Mouse (Mus musculus) myocyte (in vitro differentiated cells): ENCODE results near the gene Pgm5. TPM values are rescaled to one million over a fixed set of nuclear protein-coding genes. Genes with fewer than 3 reads are reported as not detected.
A peak's percentile ranks its signal among the peaks of the same experiment; 100 is the strongest.
"Not testable (repeated sequence)": the region's sequence is repeated elsewhere in the genome, so short reads cannot be mapped to it uniquely, and the experiment has no call there.

ENCODE experiments used
- H3K27me3 ChIP-seq: one replicate; pipeline ENCODE4 v1.6.1; 2011; ENCODE audit not compliant: control insufficient read depth, insufficient read depth, insufficient read length
- H3K36me3 ChIP-seq: one replicate; pipeline ENCODE4 v1.6.1; 2011; ENCODE audit not compliant: control insufficient read depth, insufficient read depth
- H3K4me2 ChIP-seq: one replicate; pipeline ENCODE4 v1.6.1; 2011; ENCODE audit warnings: low read depth, control low read depth
- H3K4me3 ChIP-seq: one replicate; pipeline ENCODE4 v1.5.1; 2011; ENCODE audit warnings: mild to moderate bottlenecking, control low read depth, moderate library complexity
- H3K79me2 ChIP-seq: one replicate; pipeline ENCODE4 v1.6.1; 2011; ENCODE audit not compliant: control insufficient read depth, insufficient read depth
- H3ac ChIP-seq: one replicate; pipeline ENCODE4 v1.6.1; 2011; ENCODE audit not compliant: control insufficient read depth, insufficient read length
- CEBPB ChIP-seq: IDR thresholded peaks from 2 replicates; pipeline ENCODE4 v1.6.1; 2011; ENCODE audit warnings: mild to moderate bottlenecking, moderate library complexity; ENCODE audit not compliant: poor library complexity, insufficient read depth, severe bottlenecking
- E2F4 ChIP-seq: IDR thresholded peaks from one replicate; pipeline ENCODE4 v1.6.1; 2011; ENCODE audit warnings: mild to moderate bottlenecking, control low read depth, moderate library complexity; ENCODE audit not compliant: insufficient read depth
- MAX ChIP-seq: IDR thresholded peaks from one replicate; pipeline ENCODE4 v1.6.1; 2011; ENCODE audit warnings: low read depth, mild to moderate bottlenecking, control low read depth
- MYOD1 ChIP-seq, 3 experiments: IDR thresholded peaks; one replicate each; pipeline ENCODE4 v1.6.1; 2011; ENCODE audit warnings: control low read depth in 2 of 3, low read depth in 2 of 3, mild to moderate bottlenecking in 2 of 3, moderate library complexity in 1 of 3; ENCODE audit not compliant: insufficient read length in 2 of 3, control insufficient read depth in 1 of 3
- MYOG ChIP-seq, 3 experiments: IDR thresholded peaks; one replicate each; pipeline ENCODE4 v1.6.1; 2011; ENCODE audit warnings: control low read depth in 2 of 3, low read depth in 2 of 3, mild to moderate bottlenecking in 2 of 3; ENCODE audit not compliant: insufficient read length in 2 of 3, control insufficient read depth in 1 of 3, insufficient read depth in 1 of 3
- POLR2A ChIP-seq: IDR thresholded peaks from one replicate; pipeline ENCODE4 v1.6.1; 2011; ENCODE audit warnings: low read depth, mild to moderate bottlenecking, control low read depth, moderate library complexity; ENCODE audit not compliant: insufficient read length
- POLR2AphosphoS2 ChIP-seq: IDR thresholded peaks from one replicate; pipeline ENCODE4 v1.6.1; 2011; ENCODE audit warnings: low read depth, control low read depth; ENCODE audit not compliant: insufficient read length
- REST ChIP-seq: IDR thresholded peaks from one replicate; pipeline ENCODE4 v1.6.1; 2011; ENCODE audit warnings: mild to moderate bottlenecking, control low read depth, moderate library complexity; ENCODE audit not compliant: insufficient read depth, insufficient read length
- SRF ChIP-seq: IDR thresholded peaks from one replicate; pipeline ENCODE4 v1.6.1; 2011; ENCODE audit warnings: low read depth; ENCODE audit not compliant: control insufficient read depth, insufficient read length
- TCF12 ChIP-seq: IDR thresholded peaks from one replicate; pipeline ENCODE4 v1.6.1; 2011; ENCODE audit warnings: mild to moderate bottlenecking, control low read depth; ENCODE audit not compliant: poor library complexity, insufficient read depth, severe bottlenecking
- TCF3 ChIP-seq: IDR thresholded peaks from one replicate; pipeline ENCODE4 v1.6.1; 2011; ENCODE audit warnings: low read depth, control low read depth; ENCODE audit not compliant: insufficient read length
- USF1 ChIP-seq: IDR thresholded peaks from one replicate; pipeline ENCODE4 v1.6.1; 2011; ENCODE audit warnings: low read depth, mild to moderate bottlenecking, control low read depth, moderate library complexity
- polyA plus RNA-seq: library from polyadenylated mRNA; unstranded; fragments of >200 nt; fragmentation: generic; extraction: Trizol; gene quantifications from one replicate; pipeline ENCODE4 v1.2.1, GENCODE M21; 2012; ENCODE audit warnings: missing spikeins

Gene Pgm5
- polyA plus RNA-seq, 1 experiment: 68.6 TPM

DNA sequence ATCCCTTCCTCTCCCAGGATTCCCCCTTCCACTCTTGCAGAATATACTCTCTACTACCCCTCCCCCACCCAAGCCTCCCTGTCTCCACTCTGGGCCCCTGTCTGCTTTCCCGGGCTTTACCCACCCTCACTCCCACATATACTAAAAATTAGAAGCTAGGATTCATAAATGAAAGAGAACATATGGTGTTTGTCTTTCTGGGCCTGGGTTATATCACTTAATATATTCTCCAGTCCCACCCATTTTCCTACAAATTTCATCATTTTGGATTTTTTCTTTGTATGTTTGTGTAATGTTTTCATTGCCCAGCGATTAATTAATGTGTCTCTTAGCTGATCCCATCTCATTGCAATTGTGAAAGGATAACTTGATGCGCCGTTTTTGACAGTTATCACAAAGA lies 19.6 kb upstream of the Pgm5 start:
- Histone ChIP-seq H3K79me2 (no peaks in the 10 kb centered on the region), H3K36me3 (no peaks in the 10 kb centered on the region), H3K27me3 (peaks cover 9% of the 10 kb centered on the region), H3K4me2 (no peak overlapping the region), H3K4me3 (no peak overlapping the region), H3ac (no peak overlapping the region)
- TF ChIP-seq SRF (no peak), POLR2A (no peak), REST (no peak), TCF3 (no peak), MYOG (IDR thresholded peaks at IDR 0.05; ENCODE audit: control insufficient read depth in 1 of 3, insufficient read depth in 1 of 3, insufficient read length in 2 of 3, low read depth in 2 of 3) (no peak), MAX (no peak), POLR2AphosphoS2 (no peak), E2F4 (no peak), CEBPB (no peak), MYOD1 (IDR thresholded peaks at IDR 0.05; ENCODE audit: control insufficient read depth in 1 of 3, insufficient read length in 2 of 3, low read depth in 2 of 3) (no peak), TCF12 (no peak), USF1 (no peak)

- H3K4me2 ChIP-seq, H3K36me3 ChIP-seq, H3K79me2 ChIP-seq, H3ac ChIP-seq, H3K4me3 ChIP-seq, H3K27me3 ChIP-seq: not testable (repeated sequence)
Measured at GRCm38 (mm10) chr19:24875129-24875870, 13.6 kb upstream of the Pgm5 start, which contains the start of gene Gm10053. Gm10053 (plus strand) TSS chr19:24875686.

DNA sequence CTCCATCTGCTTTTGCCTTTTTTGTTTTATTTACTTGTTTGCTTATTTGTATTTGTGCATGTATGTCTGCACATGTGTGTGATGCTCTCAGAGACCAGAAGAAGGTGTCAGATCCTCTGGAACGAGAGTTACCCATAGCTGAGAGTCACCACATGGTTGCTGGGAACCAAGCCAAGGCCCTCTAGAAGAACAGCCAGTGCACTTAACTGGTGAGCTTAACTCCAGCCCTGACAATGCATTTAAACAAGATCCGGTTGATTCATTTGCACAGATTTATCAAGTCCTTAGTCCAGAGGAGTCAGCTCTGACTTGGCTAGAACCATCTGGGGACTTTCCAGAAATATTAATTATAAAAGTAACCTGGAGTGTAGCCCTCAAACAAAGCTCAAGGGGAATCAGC lies 12.2 kb upstream of the Pgm5 start:
- H3K27me3 ChIP-seq: peaks cover 8% of the 10 kb centered on the region
- TF ChIP-seq TCF12 (no peak), SRF (no peak), POLR2AphosphoS2 (no peak), TCF3 (no peak), MYOG (IDR thresholded peaks at IDR 0.05; ENCODE audit: control insufficient read depth in 1 of 3, insufficient read depth in 1 of 3, insufficient read length in 2 of 3, low read depth in 2 of 3) (no peak), MAX (no peak), MYOD1 (IDR thresholded peaks at IDR 0.05; ENCODE audit: control insufficient read depth in 1 of 3, insufficient read length in 2 of 3, low read depth in 2 of 3) (no peak), REST (no peak), USF1 (no peak), E2F4 (no peak), CEBPB (no peak), POLR2A (no peak)
- H3K36me3 ChIP-seq: no peaks in the 10 kb centered on the region
- H3ac ChIP-seq: no peak overlapping the region
- H3K4me3 ChIP-seq: no peak overlapping the region
- no peak overlapping the region for H3K4me2 ChIP-seq
- H3K79me2 ChIP-seq: no peaks in the 10 kb centered on the region

DNA sequence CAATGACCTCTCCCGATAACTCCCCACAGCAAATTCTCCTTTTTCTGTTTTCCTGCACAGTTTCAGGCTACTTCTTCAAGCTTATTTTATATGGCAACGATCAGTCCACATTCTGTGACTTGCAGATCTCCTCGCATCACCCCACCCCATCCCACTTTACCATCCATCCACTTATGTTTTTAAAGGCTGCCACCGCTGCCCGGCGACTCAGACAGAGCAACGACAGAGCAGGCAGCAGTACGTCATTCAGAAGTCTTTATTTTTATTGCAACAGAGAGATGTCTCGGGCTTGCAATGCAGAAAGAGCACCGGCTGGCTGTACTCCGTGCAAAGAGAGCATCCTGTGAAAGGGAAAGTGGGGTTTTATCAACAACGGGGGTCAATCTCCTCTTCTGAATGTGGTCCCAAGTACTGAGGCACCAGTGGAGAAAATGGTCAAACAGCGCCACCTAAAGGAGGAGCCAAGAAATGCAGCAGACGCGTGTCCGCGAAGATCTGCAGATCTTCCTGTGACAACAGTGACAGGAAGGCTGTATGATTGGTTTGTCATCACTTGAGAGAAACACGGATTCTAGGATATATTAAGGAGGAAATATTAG lies 9.5 kb upstream of the Pgm5 start:
- TF ChIP-seq TCF12 (no peak), REST (no peak), POLR2A (no peak), USF1 (no peak), MYOG (IDR thresholded peaks at IDR 0.05; ENCODE audit: control insufficient read depth in 1 of 3, insufficient read depth in 1 of 3, insufficient read length in 2 of 3, low read depth in 2 of 3) (no peak), MYOD1 (IDR thresholded peaks at IDR 0.05; ENCODE audit: control insufficient read depth in 1 of 3, insufficient read length in 2 of 3, low read depth in 2 of 3) (no peak), MAX (no peak), POLR2AphosphoS2 (no peak), CEBPB (no peak)

DNA sequence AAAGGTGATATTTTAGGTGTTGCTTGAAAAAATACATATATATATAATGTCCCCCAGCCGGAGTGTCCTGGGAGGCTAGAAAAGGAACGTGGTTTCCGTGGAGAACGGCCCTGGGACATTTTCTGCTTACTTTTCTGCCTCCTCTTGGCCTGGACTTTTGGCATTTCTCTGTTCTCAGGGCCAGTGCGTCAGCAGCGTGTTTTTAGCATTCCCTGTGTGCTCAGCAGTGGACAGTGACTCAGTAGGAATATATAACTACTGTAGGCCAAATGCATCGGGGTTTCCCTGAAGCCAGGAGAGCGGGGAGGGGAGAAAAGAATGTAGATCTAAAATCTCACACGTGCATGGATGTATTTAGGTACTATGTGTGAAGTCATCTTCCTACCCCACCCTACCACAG lies 3.8 kb upstream of the Pgm5 start:
- Histone ChIP-seq H3K36me3 (no peaks in the 10 kb centered on the region), H3ac (no peak overlapping the region), H3K27me3 (peaks cover 5% of the 10 kb centered on the region), H3K4me2 (no peak overlapping the region), H3K79me2 (no peaks in the 10 kb centered on the region), H3K4me3 (no peak overlapping the region)
- no peak for TF ChIP-seq USF1
- TF ChIP-seq MAX: no peak
- no peak for TF ChIP-seq TCF3
- TF ChIP-seq POLR2A: no peak

More for the DNA sequence above, 9.5 kb upstream of the Pgm5 start:
- Histone ChIP-seq H3K4me3 (no peak overlapping the region), H3K4me2 (peak overlapping the region; percentile 62), H3ac (no peak overlapping the region), H3K36me3 (no peaks in the 10 kb centered on the region), H3K79me2 (no peaks in the 10 kb centered on the region), H3K27me3 (peaks cover 8% of the 10 kb centered on the region)
